Mouse (Mus musculus) liver, embryonic 11.5 days (tissue): ENCODE measurements at regions not wholly inside any gene's neighbourhood (a gene's known extent, or its start where the extent isn't known, plus 50 kb on each side); places are given as distances from the start of the nearest gene placed in this dataset.

Experiments used
- ATAC-seq: fragments of 200-750 bp; cut with Nextera tagmentation; replicated peaks from 2 replicates; pipeline ENCODE4 v1.8.0; 2017; ENCODE audit warnings: moderate number of reproducible peaks, mild to moderate bottlenecking, moderate TSS enrichment, moderate library complexity; ENCODE audit not compliant: low FRiP score
- DNase-seq: peaks from one replicate; pipeline ENCODE4 v3.0.0-alpha.2; 2017; ENCODE audit warnings: low spot score
- H3K27ac ChIP-seq: fragments of 300-500 bp; sonication (generic); 2 replicates; pipeline ENCODE4 v1.5.1; 2014; ENCODE audit warnings: mild to moderate bottlenecking, low read depth, low read length, control low read depth
- H3K27me3 ChIP-seq: fragments of 300-500 bp; sonication (generic); replicated peaks from 2 replicates; pipeline ENCODE4 v1.6.1; 2014; ENCODE audit warnings: low read length, mixed read lengths; ENCODE audit not compliant: control insufficient read depth, insufficient read depth
- H3K36me3 ChIP-seq: fragments of 300-500 bp; sonication (generic); 2 replicates; pipeline ENCODE4 v1.6.1; 2014; ENCODE audit warnings: mild to moderate bottlenecking, low read length, moderate library complexity, mixed read lengths; ENCODE audit not compliant: control insufficient read depth, insufficient read depth
- H3K4me1 ChIP-seq: fragments of 300-500 bp; sonication (generic); replicated peaks from 2 replicates; pipeline ENCODE4 v1.6.1; 2014; ENCODE audit warnings: low read length, mixed read lengths; ENCODE audit not compliant: control insufficient read depth, insufficient read depth
- H3K4me2 ChIP-seq: fragments of 300-500 bp; sonication (generic); 2 replicates; pipeline ENCODE4 v1.6.1; 2014; ENCODE audit warnings: mild to moderate bottlenecking, control low read depth, moderate library complexity
- H3K4me3 ChIP-seq: fragments of 300-500 bp; sonication (generic); 2 replicates; pipeline ENCODE4 v1.5.1; 2014; ENCODE audit warnings: low read depth, low read length, control low read depth
- H3K9ac ChIP-seq: fragments of 300-500 bp; sonication (generic); 2 replicates; pipeline ENCODE4 v1.6.1; 2014; ENCODE audit warnings: low read depth, low read length, control low read depth
- H3K9me3 ChIP-seq: fragments of 300-500 bp; sonication (generic); 2 replicates; pipeline ENCODE4 v1.6.1; 2016; ENCODE audit warnings: low read length, inconsistent platforms, mixed read lengths; ENCODE audit not compliant: control insufficient read depth
- WGBS: fragments of 180-500 bp; shearing (Covaris S2); extraction: QIAGEN DNeasy Blood & Tissue Kit; methylation state at CpG from one replicate; pipeline ENCODE4 v1.1.7; 2014; 5-methylcytosine and 5-hydroxymethylcytosine counted together

- Histone ChIP-seq H3K9me3 (no peaks in the 10 kb centered on the region), H3K4me3 (no peak overlapping the region), H3K4me1 (no peaks in the 10 kb centered on the region), H3K27me3 (no peaks in the 10 kb centered on the region), H3K9ac (no peak overlapping the region), H3K36me3 (no peaks in the 10 kb centered on the region), H3K27ac (no peak overlapping the region), H3K4me2 (no peak overlapping the region)
- 82% methylated on average over 6 of the region's 6 CpGs for WGBS
- DNase-seq (no peak), ATAC-seq (no peak)
Measured at GRCm38 (mm10) chr1:41427853-41428252, 622.5 kb downstream of the Tmem182 start.

- Histone ChIP-seq H3K27me3 (no peaks in the 10 kb centered on the region), H3K9me3 (no peaks in the 10 kb centered on the region), H3K4me2 (no peak overlapping the region), H3K27ac (no peak overlapping the region), H3K36me3 (no peaks in the 10 kb centered on the region), H3K9ac (no peak overlapping the region), H3K4me1 (no peaks in the 10 kb centered on the region), H3K4me3 (no peak overlapping the region)
- DNase-seq (no peak), ATAC-seq (no peak)
- WGBS, result 54% methylated on average over 7 of the region's 7 CpGs
Measured at GRCm38 (mm10) chr1:41431127-41431690, 625.8 kb downstream of the Tmem182 start.

GRCm38 (mm10) chr1:41435379-41435778, 630.0 kb downstream of the Tmem182 start:
- Histone ChIP-seq H3K27ac (no peak overlapping the region), H3K36me3 (no peaks in the 10 kb centered on the region), H3K9me3 (no peaks in the 10 kb centered on the region), H3K4me2 (no peak overlapping the region), H3K4me3 (no peak overlapping the region), H3K4me1 (no peaks in the 10 kb centered on the region), H3K27me3 (no peaks in the 10 kb centered on the region), H3K9ac (no peak overlapping the region)
- WGBS, result 80% methylated on average over 3 of the region's 3 CpGs
- DNase-seq (no peak), ATAC-seq (no peak)

- ATAC-seq, result peak; percentile 66
Measured at GRCm38 (mm10) chr1:41449972-41450371, 644.6 kb downstream of the Tmem182 start.

More at GRCm38 (mm10) chr1:41449972-41450371, 644.6 kb downstream of the Tmem182 start:
- no peaks in the 10 kb centered on the region for H3K27me3 ChIP-seq
- no peaks in the 10 kb centered on the region for H3K4me1 ChIP-seq
- no peak overlapping the region for H3K4me3 ChIP-seq
- DNase-seq, result no peak
- H3K36me3 ChIP-seq, result no peaks in the 10 kb centered on the region
- H3K4me2 ChIP-seq, result no peak overlapping the region
- H3K9ac ChIP-seq, result no peak overlapping the region
- H3K27ac ChIP-seq, result no peak overlapping the region
- no peaks in the 10 kb centered on the region for H3K9me3 ChIP-seq
